Mouse (Mus musculus): Measurements from ENCODE around the gene Kmt2c. TPM values are rescaled to one million over a fixed set of nuclear protein-coding genes. Genes with fewer than 3 reads are reported as not detected.

Gene Kmt2c
- polyA plus RNA-seq, 1 experiment from 2014 or later, result 5.6 TPM

GRCm38 (mm10) chr5:25516301-25516895, 17.8 kb upstream of the Kmt2c start:
- no peaks in the 10 kb centered on the region for H3K4me1 ChIP-seq (replicated peaks)
- no peak overlapping the region for H3K4me3 ChIP-seq (replicated peaks)
- no peak overlapping the region for H3K9ac ChIP-seq
- H3K4me2 ChIP-seq, result no peak overlapping the region
- no peaks in the 10 kb centered on the region for H3K27me3 ChIP-seq
- H3K9me3 ChIP-seq (replicated peaks), result no peaks in the 10 kb centered on the region
- no peak overlapping the region for H3K27ac ChIP-seq
- DNase-seq, result no peak
- WGBS (ENCODE audit: insufficient replicate concordance), result 82% methylated on average over 11 of the region's 11 CpGs
- H3K36me3 ChIP-seq, result no peaks in the 10 kb centered on the region
- ATAC-seq (ENCODE audit: low read depth), result no peak

DNA sequence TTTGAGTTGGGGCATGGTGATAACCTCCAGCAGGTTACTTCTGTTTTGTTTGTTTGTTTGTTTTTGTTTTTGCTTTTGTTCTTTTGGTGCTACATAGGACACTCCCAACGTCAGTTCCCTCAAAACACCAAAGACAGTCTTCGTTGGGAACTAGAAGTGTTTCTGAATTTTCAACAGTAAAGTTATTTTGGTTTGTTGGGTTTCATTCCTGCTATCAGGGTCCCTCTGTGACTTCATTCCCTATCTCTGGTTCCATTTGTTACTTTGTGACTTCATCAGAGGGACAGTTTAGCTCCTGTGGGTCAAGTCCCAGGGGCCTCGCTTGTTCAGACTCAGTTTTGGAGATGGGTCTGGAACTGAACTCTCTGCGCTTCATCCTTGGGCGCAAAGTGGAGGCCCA, 17.2 kb upstream of the Kmt2c start, which contains the start of gene Cct8l1:
Gene Cct8l1, plus strand, starts transcription at position 301 of the 400 bp plus-strand sequence.
- ATAC-seq (ENCODE audit: low read depth) (no peak), DNase-seq (no peak)
- 73% methylated on average over 5 of the region's 5 CpGs for WGBS (ENCODE audit: insufficient replicate concordance)
- H3K4me3 ChIP-seq (replicated peaks), result no peak within 1 kb of the TSS
- H3K4me1 ChIP-seq (replicated peaks), result no peaks in the 10 kb centered on the region
- H3K4me2 ChIP-seq, result no peak within 1 kb of the TSS
- H3K9ac ChIP-seq, result no peak within 1 kb of the TSS
- no peaks in the 10 kb centered on the region for H3K9me3 ChIP-seq (replicated peaks)
- no peaks in the 10 kb centered on the region for H3K36me3 ChIP-seq
- H3K27me3 ChIP-seq, result no peaks in the 10 kb centered on the region
- no peak within 1 kb of the TSS for H3K27ac ChIP-seq

GRCm38 (mm10) chr5:25506041-25506440, 7.5 kb upstream of the Kmt2c start:
- Histone ChIP-seq H3K36me3 (no peaks in the 10 kb centered on the region), H3K27me3 (no peaks in the 10 kb centered on the region), H3K9ac (no peak overlapping the region), H3K4me3 (replicated peaks) (no peak overlapping the region), H3K4me2 (no peak overlapping the region), H3K9me3 (replicated peaks) (no peaks in the 10 kb centered on the region), H3K27ac (no peak overlapping the region), H3K4me1 (replicated peaks) (no peaks in the 10 kb centered on the region)
- no peak for ATAC-seq (ENCODE audit: low read depth)
- WGBS (ENCODE audit: insufficient replicate concordance), result 72% methylated on average over 5 of the region's 5 CpGs
- no peak for DNase-seq

- H3K27me3 ChIP-seq, result no peaks in the 10 kb centered on the region
- H3K4me3 ChIP-seq (replicated peaks), result peak overlapping the region; percentile 99
- H3K4me1 ChIP-seq (replicated peaks), result peaks cover 21% of the 10 kb centered on the region
- DNase-seq (no peak), ATAC-seq (ENCODE audit: low read depth) (no peak)
- 70% methylated on average over 7 of the region's 7 CpGs for WGBS (ENCODE audit: insufficient replicate concordance)
- H3K9ac ChIP-seq, result peak overlapping the region; percentile 90
- no peaks in the 10 kb centered on the region for H3K36me3 ChIP-seq
- H3K4me2 ChIP-seq, result peak overlapping the region; percentile 98
- no peaks in the 10 kb centered on the region for H3K9me3 ChIP-seq (replicated peaks)
- H3K27ac ChIP-seq, result no peak overlapping the region
These were observed 2.1 kb upstream of the Kmt2c start for GRCm38 (mm10) chr5:25500686-25501085.

DNA sequence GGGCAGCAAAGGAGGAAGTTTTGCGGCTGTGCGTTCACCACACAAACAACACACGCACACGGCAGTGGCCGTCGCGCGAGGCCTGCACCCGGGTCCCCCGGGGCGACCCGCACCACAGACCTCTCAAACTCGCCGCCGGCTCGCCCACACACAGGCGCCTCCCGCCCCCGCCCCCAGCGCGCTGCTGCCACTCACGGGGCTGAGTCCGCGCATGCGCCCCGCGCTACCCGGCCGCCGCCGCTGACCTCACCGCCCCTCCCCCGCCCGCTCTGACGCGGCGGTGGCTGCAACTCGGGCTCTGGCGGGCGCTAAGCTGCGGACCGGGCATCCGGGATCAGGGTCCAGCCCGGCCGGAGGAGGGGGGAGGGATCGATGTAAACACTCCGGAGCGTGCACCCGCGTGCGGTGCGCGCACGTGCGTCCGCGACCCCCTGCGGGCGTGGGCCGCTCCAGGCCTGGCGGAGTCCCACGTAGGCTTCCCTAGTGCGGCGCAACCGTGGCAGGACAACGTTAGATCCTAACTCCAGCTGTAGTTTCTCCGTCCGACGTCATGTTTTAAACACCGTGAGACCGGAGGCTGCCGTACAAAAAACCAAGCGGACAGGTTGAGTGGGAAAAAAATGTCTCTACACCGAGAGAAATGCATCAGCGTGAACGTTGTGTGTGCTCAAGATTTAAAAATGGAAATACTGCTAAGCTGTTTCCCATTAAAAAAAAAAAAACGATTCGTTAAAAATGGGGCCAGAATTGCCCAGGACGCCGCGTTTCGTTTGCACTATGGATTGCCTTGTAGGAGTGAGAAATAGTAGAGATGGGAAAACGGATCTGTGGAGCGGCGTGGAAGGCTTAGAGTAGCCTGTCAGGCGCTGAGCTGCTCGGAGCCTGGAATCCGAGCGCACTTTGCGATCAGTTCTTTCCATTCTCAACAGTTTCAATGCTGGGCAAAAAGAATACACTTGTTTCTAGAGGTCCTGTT, 1.1 kb upstream of the Kmt2c start:
- peak; percentile 75 for ATAC-seq (ENCODE audit: low read depth)
- under 1% methylated on average over 87 of the region's 90 CpGs for WGBS (ENCODE audit: insufficient replicate concordance)
- peak overlapping the region; percentile 100 for H3K27ac ChIP-seq

DNA sequence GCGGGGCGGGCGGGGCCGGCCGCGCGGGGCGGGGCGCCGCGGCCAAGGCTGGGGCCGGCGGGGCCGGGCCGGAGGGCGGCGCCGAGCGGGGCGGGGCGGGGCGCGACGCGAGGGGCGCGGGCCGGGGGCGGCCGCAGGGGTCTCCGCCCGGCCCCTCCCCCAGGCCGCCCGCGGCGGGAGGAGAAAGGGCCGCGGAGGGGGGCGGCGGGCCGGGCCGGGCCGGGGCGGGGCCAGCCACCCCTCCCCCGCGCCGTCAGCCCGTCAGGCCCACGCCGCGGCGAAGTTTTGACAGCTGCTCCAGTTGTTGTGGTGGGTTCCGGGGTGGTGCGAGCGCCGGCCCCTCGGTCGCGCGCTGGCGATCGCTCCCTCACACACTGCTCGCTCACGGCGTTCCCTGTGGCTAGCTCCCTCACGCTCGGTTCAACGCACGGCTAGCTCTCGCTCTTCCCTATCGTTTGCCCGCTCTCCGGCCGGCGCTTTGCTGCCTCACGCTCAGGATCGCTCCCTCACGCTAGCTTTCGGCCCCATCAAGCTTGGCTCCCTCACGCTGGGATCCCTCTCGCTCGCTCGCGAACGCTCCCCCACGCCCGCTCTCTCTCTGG, 339 bp upstream of the Kmt2c start:
- 1% methylated on average over 49 of the region's 87 CpGs for WGBS (ENCODE audit: insufficient replicate concordance)
- peaks cover 32% of the 10 kb centered on the region for H3K4me1 ChIP-seq (replicated peaks)
- H3K36me3 ChIP-seq, result no peaks in the 10 kb centered on the region
- H3K4me3 ChIP-seq (replicated peaks), result peak overlapping the region; percentile 99
- H3K27me3 ChIP-seq, result no peaks in the 10 kb centered on the region
- DNase-seq (peak; percentile 69), ATAC-seq (ENCODE audit: low read depth) (peak; percentile 73)
- H3K4me2 ChIP-seq, result peak overlapping the region; percentile 98
- H3K27ac ChIP-seq, result peak overlapping the region; percentile 100
- no peaks in the 10 kb centered on the region for H3K9me3 ChIP-seq (replicated peaks)
- H3K9ac ChIP-seq, result peak overlapping the region; percentile 90

More for the DNA sequence above, 1.1 kb upstream of the Kmt2c start:
- H3K4me1 ChIP-seq (replicated peaks), result peaks cover 26% of the 10 kb centered on the region
- peak overlapping the region; percentile 99 for H3K4me3 ChIP-seq (replicated peaks)
- no peaks in the 10 kb centered on the region for H3K36me3 ChIP-seq
- H3K27me3 ChIP-seq, result no peaks in the 10 kb centered on the region
- peak overlapping the region; percentile 90 for H3K9ac ChIP-seq
- peak overlapping the region; percentile 98 for H3K4me2 ChIP-seq
- DNase-seq, result peak; percentile 93
- no peaks in the 10 kb centered on the region for H3K9me3 ChIP-seq (replicated peaks)

DNA sequence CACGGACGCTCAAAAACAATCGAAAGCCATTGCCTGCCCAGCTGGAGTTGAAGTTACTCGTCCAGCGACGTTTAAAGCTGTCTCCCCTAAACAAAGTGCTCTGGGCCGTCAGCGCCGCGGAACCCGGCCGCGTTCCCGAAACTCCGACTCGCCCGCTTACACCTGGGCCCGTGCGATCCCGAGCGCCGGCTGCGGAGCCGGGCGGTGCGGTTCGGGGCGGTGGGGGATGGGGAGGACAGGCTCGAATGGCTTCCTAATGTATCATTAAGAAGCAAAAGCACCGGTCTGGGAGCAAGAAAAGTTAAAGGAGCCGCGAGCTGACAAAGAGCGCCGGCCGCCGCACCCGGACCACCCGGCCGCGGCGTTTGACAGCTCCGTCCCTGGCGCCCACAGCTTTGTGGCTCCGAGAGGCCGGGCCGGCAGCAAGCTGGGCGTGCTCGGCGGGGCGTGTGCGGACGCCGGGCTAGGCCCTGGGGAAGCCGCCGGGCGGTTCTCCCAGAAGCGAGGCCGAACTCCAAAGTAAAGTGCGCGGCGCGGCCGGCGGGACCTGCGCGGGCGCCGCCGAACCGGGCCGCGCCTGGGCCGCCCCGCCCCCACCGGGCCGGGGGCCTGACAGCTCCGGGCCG, 750 bp downstream of the Kmt2c start:
- Histone ChIP-seq H3K4me2 (peak overlapping the region; percentile 98), H3K27me3 (no peaks in the 10 kb centered on the region), H3K4me1 (replicated peaks) (peaks cover 40% of the 10 kb centered on the region), H3K4me3 (replicated peaks) (peak overlapping the region; percentile 99), H3K9me3 (replicated peaks) (no peaks in the 10 kb centered on the region), H3K36me3 (no peaks in the 10 kb centered on the region), H3K9ac (peak overlapping the region; percentile 99), H3K27ac (peak overlapping the region; percentile 97)
- peak; percentile 62 for ATAC-seq (ENCODE audit: low read depth)
- under 1% methylated on average over 77 of the region's 78 CpGs for WGBS (ENCODE audit: insufficient replicate concordance)
- DNase-seq, result peak; percentile 58

DNA sequence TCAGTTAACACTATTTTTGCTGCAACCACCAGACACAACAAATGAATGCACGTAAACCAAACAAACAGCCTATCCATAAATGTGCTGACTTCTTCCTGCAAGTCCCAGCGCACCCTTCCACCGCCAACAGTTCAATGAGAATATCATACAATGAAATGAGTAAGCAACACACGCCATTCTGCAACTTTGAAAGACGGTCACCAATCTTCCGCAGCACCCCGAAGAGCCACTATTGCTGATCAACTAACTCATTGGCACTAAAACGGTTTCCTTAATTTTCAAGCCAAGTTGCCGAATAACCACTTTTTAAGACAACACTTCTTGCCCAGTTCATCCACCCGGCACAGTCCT, 1.2 kb downstream of the Kmt2c start:
- ATAC-seq (ENCODE audit: low read depth) (no peak), DNase-seq (peak; percentile 13)

GRCm38 (mm10) chr5:25496652-25497051, 1.9 kb downstream of the Kmt2c start:
- no peaks in the 10 kb centered on the region for H3K9me3 ChIP-seq (replicated peaks)
- H3K4me3 ChIP-seq (replicated peaks), result peak overlapping the region; percentile 99
- peak overlapping the region; percentile 99 for H3K9ac ChIP-seq
- H3K36me3 ChIP-seq, result no peaks in the 10 kb centered on the region
- H3K27ac ChIP-seq, result no peak overlapping the region
- 37% methylated on average over 2 of the region's 2 CpGs for WGBS (ENCODE audit: insufficient replicate concordance)
- H3K27me3 ChIP-seq, result no peaks in the 10 kb centered on the region
- ATAC-seq (ENCODE audit: low read depth) (no peak), DNase-seq (no peak)
- peaks cover 49% of the 10 kb centered on the region for H3K4me1 ChIP-seq (replicated peaks)
- peak overlapping the region; percentile 98 for H3K4me2 ChIP-seq

More for the DNA sequence above, 1.2 kb downstream of the Kmt2c start:
- Histone ChIP-seq H3K36me3 (no peaks in the 10 kb centered on the region), H3K4me3 (replicated peaks) (peak overlapping the region; percentile 99), H3K4me2 (peak overlapping the region; percentile 98), H3K27me3 (no peaks in the 10 kb centered on the region), H3K4me1 (replicated peaks) (peaks cover 42% of the 10 kb centered on the region), H3K9me3 (replicated peaks) (no peaks in the 10 kb centered on the region), H3K9ac (peak overlapping the region; percentile 99), H3K27ac (peak overlapping the region; percentile 97)
- WGBS (ENCODE audit: insufficient replicate concordance), result under 1% methylated on average over 10 of the region's 10 CpGs

DNA sequence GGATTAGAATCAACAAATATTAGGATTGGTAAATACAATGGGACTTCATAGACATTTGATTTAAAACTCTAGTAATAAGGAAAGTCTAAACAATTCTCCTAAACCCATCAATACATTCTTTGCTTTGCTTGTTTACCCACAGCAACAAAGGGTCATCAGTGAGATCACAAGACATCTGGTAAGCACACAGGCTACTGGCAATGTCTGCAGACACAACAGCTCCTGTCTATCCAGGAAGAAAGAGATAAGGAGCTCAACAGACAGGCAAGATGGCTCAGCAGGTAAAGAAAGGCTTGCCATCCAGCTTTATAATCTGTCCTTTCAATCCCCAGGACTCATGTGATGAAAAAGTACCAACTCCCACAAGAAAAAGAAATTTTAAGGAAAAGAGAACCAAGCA, 19.7 kb downstream of the Kmt2c start:
- Histone ChIP-seq H3K4me3 (replicated peaks) (no peak overlapping the region), H3K9me3 (replicated peaks) (no peaks in the 10 kb centered on the region), H3K27ac (no peak overlapping the region), H3K4me1 (replicated peaks) (peaks cover 25% of the 10 kb centered on the region), H3K36me3 (no peaks in the 10 kb centered on the region), H3K4me2 (no peak overlapping the region), H3K27me3 (no peaks in the 10 kb centered on the region), H3K9ac (no peak overlapping the region)
- DNase-seq (no peak), ATAC-seq (ENCODE audit: low read depth) (no peak)

GRCm38 (mm10) chr5:25475789-25476188, 22.8 kb downstream of the Kmt2c start:
- no peaks in the 10 kb centered on the region for H3K27me3 ChIP-seq
- H3K4me3 ChIP-seq (replicated peaks), result no peak overlapping the region
- H3K36me3 ChIP-seq, result no peaks in the 10 kb centered on the region
- no peak for DNase-seq
- H3K27ac ChIP-seq, result no peak overlapping the region
- WGBS (ENCODE audit: insufficient replicate concordance), result 60% methylated on average over 2 of the region's 2 CpGs
- no peak overlapping the region for H3K4me2 ChIP-seq
- peaks cover 33% of the 10 kb centered on the region for H3K4me1 ChIP-seq (replicated peaks)
- peak; percentile 50; the same call in 1 of the 2 replicates for ATAC-seq (ENCODE audit: low read depth)
- H3K9me3 ChIP-seq (replicated peaks), result no peaks in the 10 kb centered on the region
- no peak overlapping the region for H3K9ac ChIP-seq
